Mouse (Mus musculus) ES-E14 (cell line): Measurements from ENCODE around the gene Rap1a. TPM values are rescaled to one million over a fixed set of nuclear protein-coding genes. Genes with fewer than 3 reads are reported as not detected.

Experiments used
- DNase-seq: peaks from one replicate; pipeline ENCODE4 v3.0.0-alpha.2; 2013; ENCODE audit warnings: low read depth, low spot score
- H3K27ac ChIP-seq: 2 replicates; pipeline ENCODE4 v1.5.1; 2012; ENCODE audit warnings: low read depth, mild to moderate bottlenecking, low read length, moderate library complexity, mixed read lengths; ENCODE audit not compliant: poor library complexity, insufficient read depth, severe bottlenecking
- H3K36me3 ChIP-seq: 2 replicates; pipeline ENCODE4 v1.6.1; 2012; ENCODE audit warnings: mild to moderate bottlenecking, low read length, moderate library complexity, mixed read lengths; ENCODE audit not compliant: control insufficient read depth, poor library complexity, insufficient read depth, severe bottlenecking
- H3K4me1 ChIP-seq, 2 experiments: fragments of 150-350 bp in 1 of 2; sonication (generic) in 1 of 2; 2 replicates each; pipeline ENCODE4 v1.6.1; 2012; ENCODE audit warnings: low read length in 2 of 2, mild to moderate bottlenecking in 1 of 2, mixed read lengths in 1 of 2; ENCODE audit not compliant: control insufficient read depth in 2 of 2, insufficient read depth in 2 of 2, poor library complexity in 1 of 2
- H3K4me3 ChIP-seq, 2 experiments: fragments of 150-350 bp in 1 of 2; sonication (generic) in 1 of 2; 2 replicates each; pipeline ENCODE4 v1.5.1; 2012; ENCODE audit warnings: low read length in 2 of 2, low read depth in 1 of 2, mild to moderate bottlenecking in 1 of 2, mixed read lengths in 1 of 2; ENCODE audit not compliant: insufficient read depth in 1 of 2, poor library complexity in 1 of 2, severe bottlenecking in 1 of 2
- H3K9ac ChIP-seq: 2 replicates; pipeline ENCODE4 v1.6.1; 2012; ENCODE audit warnings: low read depth, mild to moderate bottlenecking, low read length, mixed read lengths; ENCODE audit not compliant: poor library complexity, insufficient read depth, severe bottlenecking
- H3K9me3 ChIP-seq: fragments of 150-350 bp; sonication (generic); 2 replicates; pipeline ENCODE4 v1.6.1; 2012; ENCODE audit warnings: low read depth, mild to moderate bottlenecking, low read length; ENCODE audit not compliant: control insufficient read depth, insufficient read depth
- CHD2 ChIP-seq: IDR thresholded peaks from 2 replicates; pipeline ENCODE4 v1.6.1; 2014; ENCODE audit warnings: mild to moderate bottlenecking, low read depth, low read length, inconsistent platforms
- HCFC1 ChIP-seq: IDR thresholded peaks from 2 replicates; pipeline ENCODE4 v1.6.1; 2012; ENCODE audit warnings: low read length, inconsistent platforms, borderline replicate concordance; ENCODE audit not compliant: insufficient read depth
- MAFK ChIP-seq: IDR thresholded peaks from 2 replicates; pipeline ENCODE4 v1.6.1; 2014; ENCODE audit warnings: mild to moderate bottlenecking, low read depth, low read length, inconsistent platforms; ENCODE audit not compliant: insufficient read depth
- ZC3H11A ChIP-seq: IDR thresholded peaks from 2 replicates; pipeline ENCODE4 v1.6.1; 2012; ENCODE audit warnings: low read depth, mild to moderate bottlenecking, inconsistent platforms, low read length, borderline replicate concordance
- ZNF384 ChIP-seq: IDR thresholded peaks from 2 replicates; pipeline ENCODE4 v1.6.1; 2012; ENCODE audit warnings: low read depth, low read length, inconsistent platforms
- in situ Hi-C, 2 experiments: fragments of 600-800 bp; cut with MboI; formaldehyde crosslinking; loops; one replicate each; pipeline ENCODE4 v1.15.1; 2025; ENCODE audit warnings: low sequenced_read_pairs in 2 of 2, inconsistent platforms in 1 of 2; ENCODE audit not compliant: unreplicated experiment in 2 of 2
- total RNA-seq: library from RNA; depleted of rRNA; stranded (reverse); fragments of 300-350 nt; gene quantifications from 2 replicates; pipeline ENCODE4 v1.2.3, GENCODE M21; 2012

Gene Rap1a
- total RNA-seq, 1 experiment = 23.2 TPM

DNA sequence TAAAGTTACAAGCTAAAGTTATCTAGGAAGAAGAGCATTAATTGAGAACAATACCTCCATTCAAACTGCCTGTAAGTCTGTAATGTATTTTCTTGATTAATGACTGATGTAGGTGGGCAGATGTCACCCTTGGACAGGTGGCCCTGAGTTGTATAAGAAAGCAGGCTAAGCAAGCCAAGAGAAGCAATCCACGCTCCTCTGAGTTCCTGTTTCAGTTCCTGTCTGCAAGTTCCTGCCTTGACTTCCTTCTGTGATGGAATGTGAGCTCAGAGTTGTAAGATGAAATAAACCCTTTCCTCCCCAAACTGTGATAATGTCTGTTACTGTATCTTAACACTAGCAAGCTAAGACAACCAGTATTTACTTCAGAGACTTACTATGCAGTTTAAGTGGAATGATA is 11.4 kb downstream of the Rap1a start:
- no peaks in the 10 kb centered on the region for H3K36me3 ChIP-seq
- H3K4me3 ChIP-seq = no peak overlapping the region
- no peaks in the 10 kb centered on the region for H3K4me1 ChIP-seq
- TF ChIP-seq MAFK (no peak), CHD2 (no peak), ZNF384 (no peak), HCFC1 (no peak), ZC3H11A (no peak)
- DNase-seq = no peak
- no peak overlapping the region for H3K9ac ChIP-seq
- in situ Hi-C loops = no loop called here
- H3K9me3 ChIP-seq = no peaks in the 10 kb centered on the region
- no peak overlapping the region for H3K27ac ChIP-seq

DNA sequence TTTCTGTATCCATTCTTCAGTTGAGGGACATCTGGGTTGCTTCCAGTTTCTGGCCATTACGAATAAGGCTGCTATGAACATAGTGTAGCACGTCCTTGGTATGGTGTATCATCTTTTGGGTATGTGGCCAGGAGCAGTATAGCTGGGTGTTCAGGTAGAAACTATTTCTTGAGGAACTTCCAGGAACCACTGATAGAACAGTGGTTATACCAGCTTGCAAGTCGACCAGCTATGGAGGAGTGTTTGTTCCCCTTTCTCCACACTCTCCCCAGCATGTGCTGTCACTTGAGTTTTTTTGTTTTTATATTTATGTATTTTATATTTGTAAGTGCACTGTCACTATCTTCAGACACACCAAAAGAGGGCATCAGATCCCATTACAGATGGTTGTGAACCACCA is 13.8 kb downstream of the Rap1a start:
- H3K27ac ChIP-seq = no peak overlapping the region
- H3K9ac ChIP-seq = no peak overlapping the region
- H3K4me3 ChIP-seq = no peak overlapping the region
- H3K4me1 ChIP-seq = no peaks in the 10 kb centered on the region
- TF ChIP-seq ZNF384 (no peak), MAFK (no peak), ZC3H11A (no peak), CHD2 (no peak), HCFC1 (no peak)
- no peaks in the 10 kb centered on the region for H3K9me3 ChIP-seq
- H3K36me3 ChIP-seq = no peaks in the 10 kb centered on the region
- in situ Hi-C loops = no loop called here
- no peak for DNase-seq

GRCm38 (mm10) chr3:105785865-105786264 is 15.3 kb downstream of the Rap1a start:
- Histone ChIP-seq H3K4me1 (no peaks in the 10 kb centered on the region), H3K27ac (no peak overlapping the region), H3K9me3 (no peaks in the 10 kb centered on the region), H3K36me3 (no peaks in the 10 kb centered on the region), H3K4me3 (no peak overlapping the region), H3K9ac (no peak overlapping the region)
- in situ Hi-C loops = no loop called here
- no peak for TF ChIP-seq ZC3H11A
- TF ChIP-seq MAFK = no peak
- no peak for TF ChIP-seq HCFC1
- no peak for TF ChIP-seq CHD2
- no peak for TF ChIP-seq ZNF384
- no peak for DNase-seq

- Histone ChIP-seq H3K9me3 (no peaks in the 10 kb centered on the region), H3K9ac (no peak overlapping the region), H3K4me1 (no peaks in the 10 kb centered on the region), H3K4me3 (no peak overlapping the region), H3K27ac (no peak overlapping the region), H3K36me3 (no peaks in the 10 kb centered on the region)
- no peak for TF ChIP-seq ZNF384
- no peak for TF ChIP-seq ZC3H11A
- TF ChIP-seq MAFK = no peak
- no peak for TF ChIP-seq CHD2
- TF ChIP-seq HCFC1 = no peak
- no peak for DNase-seq
- in situ Hi-C loops = no loop called here
These were observed 17.3 kb downstream of the Rap1a start for GRCm38 (mm10) chr3:105783809-105784208.

- H3K9ac ChIP-seq = no peak overlapping the region
- H3K9me3 ChIP-seq = no peaks in the 10 kb centered on the region
- TF ChIP-seq ZNF384 (no peak), HCFC1 (no peak), CHD2 (no peak), MAFK (no peak), ZC3H11A (no peak)
- DNase-seq = no peak
- in situ Hi-C loops = no loop called here
- H3K4me1 ChIP-seq = no peaks in the 10 kb centered on the region
- no peak overlapping the region for H3K27ac ChIP-seq
- H3K4me3 ChIP-seq = no peak overlapping the region
- no peaks in the 10 kb centered on the region for H3K36me3 ChIP-seq
These were observed 18.7 kb downstream of the Rap1a start for GRCm38 (mm10) chr3:105782406-105782805.
